Mouse (Mus musculus): Measurements from ENCODE around the gene Gmeb1. TPM values are rescaled to one million over a fixed set of nuclear protein-coding genes. Genes with fewer than 3 reads are reported as not detected.

Gmeb1 gene
- polyA plus RNA-seq, 1 experiment from 2014 or later: 37.7 TPM

- Histone ChIP-seq H3K4me3 (replicated peaks) (no peak overlapping the region), H3K27ac (replicated peaks) (no peak overlapping the region), H3K9me3 (replicated peaks) (no peaks in the 10 kb centered on the region), H3K4me2 (no peak overlapping the region), H3K4me1 (peaks cover 3% of the 10 kb centered on the region; the same call in 1 of the 2 replicates), H3K27me3 (replicated peaks) (no peaks in the 10 kb centered on the region), H3K9ac (replicated peaks) (no peak overlapping the region), H3K36me3 (peaks cover 19% of the 10 kb centered on the region)
- 64% methylated on average over 22 of the region's 22 CpGs for WGBS
- ATAC-seq (ENCODE audit: low FRiP score): no peak
Measured at GRCm38 (mm10) chr4:132181721-132182658, 79.4 kb downstream of the Gmeb1 start.

- peaks cover 3% of the 10 kb centered on the region; the same call in 1 of the 2 replicates for H3K4me1 ChIP-seq
- no peak overlapping the region for H3K4me3 ChIP-seq (replicated peaks)
- H3K9me3 ChIP-seq (replicated peaks): no peaks in the 10 kb centered on the region
- peaks cover 16% of the 10 kb centered on the region for H3K36me3 ChIP-seq
- H3K27me3 ChIP-seq (replicated peaks): no peaks in the 10 kb centered on the region
- H3K27ac ChIP-seq (replicated peaks): no peak overlapping the region
- no peak for ATAC-seq (ENCODE audit: low FRiP score)
- no peak overlapping the region for H3K4me2 ChIP-seq
- 79% methylated on average over 9 of the region's 9 CpGs for WGBS
- no peak overlapping the region for H3K9ac ChIP-seq (replicated peaks)
Measured at GRCm38 (mm10) chr4:132180710-132181109, 80.7 kb downstream of the Gmeb1 start.

DNA sequence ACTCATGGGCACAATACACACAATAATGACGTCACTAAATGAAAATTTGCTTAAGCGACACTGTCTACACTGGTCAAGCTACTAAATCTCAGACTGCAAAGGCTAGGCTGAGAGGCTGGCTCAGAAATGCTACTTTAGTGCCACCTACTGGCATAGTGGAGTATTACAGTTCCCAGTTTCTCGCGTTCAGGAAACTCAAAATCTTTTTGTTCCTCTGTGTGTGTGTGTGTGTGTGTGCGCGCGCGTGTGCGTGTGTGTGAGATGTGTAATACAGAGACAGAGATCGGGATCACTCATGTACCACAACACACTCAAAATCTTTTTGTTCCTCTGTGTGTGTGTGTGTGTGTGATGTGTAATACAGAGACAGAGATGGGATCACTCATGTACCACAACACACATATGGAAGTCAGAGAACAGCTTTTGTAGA lies 82.8 kb downstream of the Gmeb1 start:
- Histone ChIP-seq H3K4me2 (no peak overlapping the region), H3K27me3 (replicated peaks) (no peaks in the 10 kb centered on the region), H3K9ac (replicated peaks) (no peak overlapping the region), H3K36me3 (peaks cover 5% of the 10 kb centered on the region), H3K27ac (replicated peaks) (no peak overlapping the region), H3K4me3 (replicated peaks) (no peak overlapping the region), H3K9me3 (replicated peaks) (no peaks in the 10 kb centered on the region), H3K4me1 (peaks cover 3% of the 10 kb centered on the region; the same call in 1 of the 2 replicates)
- WGBS: 6% methylated on average over 10 of the region's 10 CpGs
- ATAC-seq (ENCODE audit: low FRiP score): peak; percentile 80

- no peak for ATAC-seq (ENCODE audit: low FRiP score)
- Histone ChIP-seq H3K36me3 (no peaks in the 10 kb centered on the region; the same call in 1 of the 2 replicates), H3K9ac (replicated peaks) (no peak overlapping the region), H3K27me3 (replicated peaks) (no peaks in the 10 kb centered on the region), H3K9me3 (replicated peaks) (no peaks in the 10 kb centered on the region), H3K4me2 (no peak overlapping the region), H3K4me1 (peaks cover 3% of the 10 kb centered on the region; the same call in 1 of the 2 replicates), H3K27ac (replicated peaks) (no peak overlapping the region), H3K4me3 (replicated peaks) (no peak overlapping the region)
- 48% methylated on average over 10 of the region's 10 CpGs for WGBS
Measured at GRCm38 (mm10) chr4:132176474-132176873, 84.9 kb downstream of the Gmeb1 start.

Small RNA genes within 50 kb of the gene (microRNA-seq; reads per million reads assigned to microRNA genes)
- gene Gm22033: not detected

Other genes starting within 250 kb of the Gmeb1 start
- not detected in 2 replicates for gene Gm10300, start 186.9 kb downstream of the Gmeb1 start, polyA plus RNA-seq (2015; fragmentation: Nextera tagmentation; extraction: Ambion mirVana)
- 48.1 and 51.3 TPM in 2 replicates for gene Epb41, start 186.3 kb downstream of the Gmeb1 start, polyA plus RNA-seq (2015; fragmentation: Nextera tagmentation; extraction: Ambion mirVana)
- 0.90 and 1.1 TPM in 2 replicates for gene Oprd1, start 117.1 kb downstream of the Gmeb1 start, polyA plus RNA-seq (2015; fragmentation: Nextera tagmentation; extraction: Ambion mirVana)
- 97.4 and 104 TPM in 2 replicates for gene Ythdf2, start 49.3 kb downstream of the Gmeb1 start, polyA plus RNA-seq (2015; fragmentation: Nextera tagmentation; extraction: Ambion mirVana)
- gene Taf12, start 12.8 kb upstream of the Gmeb1 start, polyA plus RNA-seq (2015; fragmentation: Nextera tagmentation; extraction: Ambion mirVana): 36.5 and 43.6 TPM in 2 replicates
- gene Rab42, start 41.8 kb upstream of the Gmeb1 start, polyA plus RNA-seq (2015; fragmentation: Nextera tagmentation; extraction: Ambion mirVana): 3.4 and 3.5 TPM in 2 replicates
- 69.9 and 70.3 TPM in 2 replicates for gene Trnau1ap, start 67.9 kb upstream of the Gmeb1 start, polyA plus RNA-seq (2015; fragmentation: Nextera tagmentation; extraction: Ambion mirVana)
- gene Rcc1, start 92.0 kb upstream of the Gmeb1 start, polyA plus RNA-seq (2015; fragmentation: Nextera tagmentation; extraction: Ambion mirVana): 28.2 and 45.5 TPM in 2 replicates
- 6.5 and 8.5 TPM in 2 replicates for gene Phactr4, start 160.9 kb upstream of the Gmeb1 start, polyA plus RNA-seq (2015; fragmentation: Nextera tagmentation; extraction: Ambion mirVana)
- 13.9 and 16.9 TPM in 2 replicates for gene Med18, start 202.3 kb upstream of the Gmeb1 start, polyA plus RNA-seq (2015; fragmentation: Nextera tagmentation; extraction: Ambion mirVana)
- gene Sesn2, start 248.9 kb upstream of the Gmeb1 start, polyA plus RNA-seq (2015; fragmentation: Nextera tagmentation; extraction: Ambion mirVana): 11.9 and 14.2 TPM in 2 replicates